ENCODE assay signal across 20 mouse cellular contexts in the genomic region with DNA sequence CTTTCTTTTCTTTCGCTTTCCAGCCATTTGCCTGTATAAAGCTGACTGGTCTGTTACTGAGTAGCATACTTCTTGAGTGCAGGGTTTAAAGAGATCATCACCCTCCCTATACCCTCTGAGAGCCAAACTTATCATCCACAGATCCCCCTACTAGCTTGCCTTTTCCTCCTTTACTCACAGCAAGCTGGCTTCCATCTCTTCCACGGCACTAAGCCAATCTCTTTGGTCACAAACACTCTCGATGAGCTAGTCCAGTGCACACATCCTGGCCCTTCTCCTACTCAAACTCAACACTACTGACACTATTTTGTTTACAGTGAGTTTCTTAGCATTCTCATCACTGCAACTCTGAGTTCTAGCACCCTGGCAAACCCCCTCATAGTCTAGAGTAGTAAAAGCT. TPM values are rescaled to one million over a fixed set of nuclear protein-coding genes. Genes with fewer than 3 reads are reported as not detected.
DNase-seq lines count a peak whose midpoint lies in the region; ATAC-seq lines count a peak whose summit lies in the region.
"Had no signal": no experiment of that assay in that cellular context is flagged by ENCODE, and none has a peak within 500 bp of the region (broad histone marks: within the 10 kb centered on the region; RNA-seq: fewer than 3 reads in every experiment).

No protein-coding gene starts in this region.

- 82% methylated on average over 3 of the region's 3 CpGs for WGBS in heart, embryonic 11.5 days (ENCODE audit: insufficient replicate concordance)

- H3K4me3 ChIP-seq in heart, embryonic 11.5 days (ENCODE audit: low read depth, low read length), result no peak overlapping the region
- H3K4me3 ChIP-seq: forebrain, embryonic 13.5 days; hindbrain, embryonic 15.5 days; liver, embryonic 15.5 days; myocyte; neural tube, embryonic 15.5 days had no signal

- H3K27me3 ChIP-seq in heart, embryonic 11.5 days (ENCODE audit: control insufficient read depth, insufficient read depth, low read length), result no peaks in the 10 kb centered on the region
- H3K27me3 ChIP-seq: hindbrain, embryonic 15.5 days; liver, embryonic 15.5 days had no signal

- no peaks in the 10 kb centered on the region for H3K36me3 ChIP-seq in heart, embryonic 11.5 days (ENCODE audit: control insufficient read depth, insufficient read depth, low read length)
- H3K36me3 ChIP-seq: hindbrain, embryonic 15.5 days; liver, embryonic 15.5 days; neural tube, embryonic 15.5 days had no signal

- H3K4me1 ChIP-seq in heart, embryonic 11.5 days (ENCODE audit: control insufficient read depth, insufficient read depth, low read length), result peaks cover 3% of the 10 kb centered on the region; the same call in 1 of the 2 replicates

- H3K27ac ChIP-seq in heart, embryonic 11.5 days (ENCODE audit: low read depth, low read length), result no peak overlapping the region
- H3K27ac ChIP-seq: forebrain, embryonic 13.5 days; hindbrain, embryonic 15.5 days; liver, embryonic 15.5 days; neural tube, embryonic 15.5 days had no signal

- no peak overlapping the region for H3K9ac ChIP-seq in heart, embryonic 11.5 days (ENCODE audit: low read depth, low read length)
- H3K9ac ChIP-seq: forebrain, embryonic 13.5 days; hindbrain, embryonic 15.5 days; liver, embryonic 15.5 days; neural tube, embryonic 15.5 days had no signal

- no peak overlapping the region for H3K4me2 ChIP-seq in heart, embryonic 11.5 days
- H3K4me2 ChIP-seq: forebrain, embryonic 13.5 days; hindbrain, embryonic 15.5 days; liver, embryonic 15.5 days; neural tube, embryonic 15.5 days had no signal

- ATAC-seq in heart, embryonic 11.5 days (replicated peaks; ENCODE audit: insufficient number of reproducible peaks, low FRiP score, low TSS enrichment), result no peak
- ATAC-seq: CD4-positive, CD25-positive, alpha-beta regulatory T cell, adult 4 months; forebrain, embryonic 13.5 days; intestine, postnatal 0 days had no signal

- peak; percentile 21 for DNase-seq in adrenal gland, postnatal 10 days
- no peak for DNase-seq in adrenal gland, postnatal 14 days
- peak; percentile 53 for DNase-seq in heart, adult 8-10 months (ENCODE audit: low spot score)
- peak; percentile 24 to 39 for DNase-seq in urinary bladder, postnatal 36 days (ENCODE audit: low spot score in 2 of 2)
- DNase-seq in urinary bladder, postnatal 4 days (ENCODE audit: low spot score in 2 of 2), result no peak
- no peak for DNase-seq in embryo, embryonic 9.5 days (ENCODE audit: extremely low spot score)
- no peak for DNase-seq in frontal cortex, postnatal 10 days (ENCODE audit: low spot score in 2 of 2)
- DNase-seq: cerebellum, postnatal 25 days; midbrain, embryonic 14.5 days had no signal

- H3K9me3 ChIP-seq in heart, embryonic 11.5 days (replicated peaks; ENCODE audit: control insufficient read depth, low read length), result no peaks in the 10 kb centered on the region
- H3K9me3 ChIP-seq: forebrain, embryonic 13.5 days; G1E; hindbrain, embryonic 15.5 days; liver, embryonic 15.5 days; neural tube, embryonic 15.5 days had no signal

RNA-seq across cellular contexts. Expression of a gene that starts 4.1 kb away (rescaled TPM):
- 1,000 to 10,000 TPM; 1,213 to 1,256 TPM for total RNA-seq in adrenal gland, postnatal 10 days (2021)
- total RNA-seq in adrenal gland, postnatal 14 days (2021), result 1,170 and 1,175 TPM in 2 replicates
- total RNA-seq in heart, adult 8-10 months (2022), result 1,000 to 10,000 TPM in 2 of 4 experiments, 100 to 1,000 TPM in 2; 853 to 1,095 (median 1,008) TPM
- polyA plus RNA-seq in heart, embryonic 11.5 days (2014; fragmentation: Nextera tagmentation; extraction: Ambion mirVana), result 283 and 296 TPM in 2 replicates

RNA-seq across cellular contexts. Expression of a gene that starts 30.6 kb away (rescaled TPM):
- not detected for total RNA-seq in adrenal gland, postnatal 10 days (2021)
- total RNA-seq in adrenal gland, postnatal 14 days (2021), result not detected in 2 replicates
- not detected for total RNA-seq in heart, adult 8-10 months (2022)
- 0.69 and 2.1 TPM in 2 replicates for polyA plus RNA-seq in heart, embryonic 11.5 days (2014; fragmentation: Nextera tagmentation; extraction: Ambion mirVana)
- total RNA-seq: G1E; left cerebral cortex, adult 8-10 months; megakaryocyte, adult 5-6 weeks had no signal
- polyA plus RNA-seq: CD4-positive, CD25-positive, alpha-beta regulatory T cell, adult 4 months; forebrain, embryonic 13.5 days had no signal

Comparison
In these comparisons a context has a peak if more than half of its experiments do, and no peak if none do; other contexts are left out.
1. DNase-seq: peak in adrenal gland, postnatal 10 days (single experiment), heart, adult 8-10 months (single experiment) and urinary bladder, postnatal 36 days (2 of 2); none in adrenal gland, postnatal 14 days (single experiment), urinary bladder, postnatal 4 days (0 of 2), embryo, embryonic 9.5 days (single experiment) and frontal cortex, postnatal 10 days (0 of 2).